Mouse (Mus musculus) left cerebral cortex, postnatal 14 days (tissue): ENCODE data around the gene Esam. TPM values are rescaled to one million over a fixed set of nuclear protein-coding genes. Genes with fewer than 3 reads are reported as not detected.

Experiments used
- DNase-seq, 2 experiments: peaks; one replicate each; pipeline ENCODE4 v3.0.0; 2021 to 2022; ENCODE audit warnings: low spot score in 2 of 2, mixed read lengths in 1 of 2
- intact Hi-C: fragments of 180-260 bp; cut with DNase I; formaldehyde crosslinking; loops from one replicate; pipeline ENCODE4 v1.15.1; 2025
- total RNA-seq, 2 experiments: library from RNA; stranded (reverse); gene quantifications; 2 replicates each; pipeline ENCODE4 v1.2.3; 2021

Gene Esam
- total RNA-seq, 2 experiments from 2014 or later = 28.8 to 34.2 TPM

DNA sequence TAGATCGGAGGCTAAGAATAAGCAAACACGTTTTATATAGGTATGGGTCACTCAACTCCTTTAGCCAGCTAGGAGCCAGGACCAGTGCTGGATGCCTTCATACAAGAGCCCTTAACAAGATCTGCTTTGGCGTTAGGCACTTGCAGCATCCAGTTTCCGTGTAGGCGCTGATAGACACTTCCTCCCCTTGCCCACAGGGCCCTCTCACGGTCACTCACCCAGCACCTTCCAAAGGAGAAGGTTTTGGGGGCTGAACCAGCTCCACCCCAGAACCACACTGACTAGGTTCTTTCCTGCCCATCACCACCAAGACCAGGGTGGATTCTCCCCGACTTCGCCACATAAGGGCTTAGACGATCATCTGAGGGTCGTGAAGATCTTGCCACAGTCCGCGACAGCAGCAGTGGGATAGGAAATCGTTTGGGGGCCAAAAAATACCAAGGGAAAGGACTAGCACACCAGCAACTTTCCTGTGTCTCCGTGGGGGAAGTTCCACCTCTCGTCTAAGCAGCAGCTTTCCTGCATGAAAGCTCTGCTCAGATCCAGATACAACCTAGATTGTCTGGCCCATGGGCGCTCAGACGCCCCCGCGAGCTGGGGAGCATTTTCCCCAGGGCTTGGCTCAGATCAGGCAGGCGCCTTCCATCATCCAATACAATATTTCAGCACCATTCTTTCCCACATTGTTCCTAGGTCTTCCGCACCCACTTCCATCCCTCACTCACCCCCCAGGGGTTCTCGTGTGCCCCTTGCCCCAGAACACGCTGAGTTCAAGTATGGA lies 24.1 kb downstream of the Esam start:
- no peak for DNase-seq
- intact Hi-C loops = loop anchor here (2.0 to 10.0 kb wide), 3 partner anchors 61 to 380 kb away; partner anchors contain the start of gene Spa17

DNA sequence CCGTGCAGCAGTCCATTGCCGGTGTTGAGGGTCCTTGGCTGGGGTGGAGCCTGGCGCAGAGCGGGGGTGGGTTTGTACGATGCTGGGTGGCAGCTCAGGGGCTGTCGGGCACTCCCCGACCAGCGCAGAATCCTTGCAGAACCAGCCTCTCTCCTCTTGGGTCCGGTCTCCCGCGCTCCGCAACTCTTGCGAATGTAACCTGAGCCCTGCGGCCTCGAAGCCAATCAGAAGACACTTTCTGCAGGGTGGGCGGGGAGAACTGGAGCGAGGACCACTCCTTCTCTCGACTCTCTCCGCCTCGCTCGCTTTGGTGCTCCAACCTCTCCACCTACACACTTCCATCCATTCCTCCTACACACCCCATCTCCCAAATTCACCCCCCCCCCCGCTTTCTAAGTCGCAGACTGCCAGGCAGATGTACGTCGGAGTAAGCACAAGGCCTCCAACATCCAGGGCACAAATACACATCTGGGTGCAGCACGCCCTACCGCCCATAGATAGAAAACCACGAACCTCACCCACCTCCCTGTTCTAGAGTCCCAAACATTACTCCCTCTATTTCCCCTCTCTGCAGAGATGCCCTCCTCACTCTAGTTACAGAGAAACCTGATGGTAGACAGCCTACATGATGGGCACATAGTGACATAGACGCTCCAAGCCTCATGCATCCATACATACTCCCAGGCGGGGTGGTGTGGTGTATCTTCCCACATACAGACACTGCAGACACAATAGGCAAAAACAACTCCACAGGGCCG lies 24.8 kb downstream of the Esam start, which contains the start of gene Nrgn:
Gene Nrgn (minus strand): TSS at position 369 of the 758 bp plus-strand sequence.
- peak; percentile 90 to 92 for DNase-seq
- intact Hi-C loops = loop anchor here (2.0 to 10.0 kb wide), 3 partner anchors 60 to 380 kb away; partner anchors contain the start of gene Spa17

DNA sequence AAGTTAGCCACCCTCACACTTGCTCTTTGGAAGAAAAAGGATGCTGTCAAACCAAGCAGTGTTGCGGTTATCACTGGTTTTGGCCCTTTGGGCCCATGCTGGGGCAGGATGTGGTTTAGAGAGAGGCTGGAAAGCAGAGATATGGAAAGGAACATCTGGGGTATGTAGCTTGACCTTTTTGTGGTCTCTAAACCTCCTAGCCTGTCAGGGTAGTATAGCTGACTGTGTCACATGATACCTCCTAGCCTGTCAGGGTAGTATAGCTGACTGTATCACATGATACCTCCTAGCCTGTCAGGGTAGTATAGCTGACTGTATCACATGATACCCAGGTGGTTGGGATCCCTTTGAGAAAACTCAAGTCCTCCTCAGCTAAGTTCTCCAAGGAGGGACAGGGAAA lies 26.4 kb downstream of the Esam start:
- DNase-seq = no peak
- intact Hi-C loops = loop anchor here (5.0 to 10.0 kb wide), 2 partner anchors 261 to 378 kb away; no protein-coding TSS in a partner anchor

DNA sequence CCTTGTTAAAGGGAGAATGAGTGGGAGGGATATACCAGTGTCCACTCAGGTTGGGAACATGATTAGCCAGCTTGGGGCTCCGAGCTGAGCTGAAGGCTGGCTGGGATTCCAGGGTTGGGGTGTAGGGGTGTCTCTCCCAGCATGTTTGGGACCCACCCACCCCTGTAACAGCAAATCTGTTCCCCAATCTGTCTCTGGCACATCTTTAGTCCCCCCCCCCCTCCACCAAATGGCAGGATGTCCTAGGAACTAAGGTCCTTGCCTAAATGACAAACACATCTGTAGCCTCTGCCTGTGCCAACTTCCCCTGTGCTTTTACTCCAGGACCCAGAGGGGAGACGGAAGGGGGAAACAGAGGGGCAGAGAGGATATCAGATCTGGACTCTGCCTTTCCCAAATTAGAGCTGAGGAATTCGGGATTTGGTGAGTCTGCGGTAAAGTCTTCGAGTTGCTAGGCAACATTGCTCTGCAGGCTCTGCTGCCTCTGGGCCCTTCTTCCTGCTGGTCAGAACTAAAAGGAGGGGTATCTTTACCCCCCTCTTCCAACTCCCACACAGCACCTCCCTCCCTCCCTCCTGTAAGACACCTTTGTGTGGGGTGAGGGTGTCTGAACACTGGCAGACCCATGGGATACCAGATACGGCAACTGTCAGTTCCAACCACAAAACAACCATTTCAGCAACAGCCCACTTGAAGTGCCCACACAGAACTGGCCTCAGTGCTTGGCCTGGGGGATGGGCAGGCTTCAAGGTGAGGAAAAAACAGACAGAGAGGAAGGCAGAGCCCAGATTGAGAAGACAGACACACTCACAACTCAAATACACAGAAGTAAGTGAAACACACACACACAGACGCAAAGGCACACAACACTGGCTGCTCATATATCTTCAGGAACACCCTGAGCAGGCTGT lies 27.2 kb downstream of the Esam start, which contains the start of gene Siae:
Gene Siae (plus strand): TSS at position 861 of the 911 bp plus-strand sequence.
- no peak for DNase-seq
- intact Hi-C loops = loop anchor here (5.0 to 10.0 kb wide), 2 partner anchors 260 to 377 kb away; no protein-coding TSS in a partner anchor

DNA sequence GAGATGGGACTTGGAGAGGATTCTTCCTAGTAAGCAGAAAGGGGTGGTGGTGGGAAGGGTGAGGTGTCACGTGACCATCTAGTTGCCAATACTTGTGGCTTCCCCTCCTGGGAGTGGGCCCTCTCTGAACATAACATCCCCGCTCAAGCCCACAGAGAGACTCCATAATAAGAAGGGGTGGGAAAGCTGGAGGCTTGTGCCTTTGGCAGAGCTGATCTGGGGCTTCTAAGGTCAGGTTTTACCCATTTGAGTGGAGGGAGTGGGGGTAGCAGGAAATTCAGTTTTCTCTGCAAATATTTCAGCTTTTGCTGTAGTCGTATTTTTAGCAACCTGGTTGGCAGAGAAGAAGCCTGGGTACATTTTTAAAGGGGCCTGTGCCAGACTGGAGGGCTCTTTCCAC lies 28.5 kb downstream of the Esam start:
- intact Hi-C loops = loop anchor here (1.0 to 10.0 kb wide), 2 partner anchors 20 to 258 kb away; no protein-coding TSS in a partner anchor
- peak in 1 of 2 experiments; percentile 69 for DNase-seq

DNA sequence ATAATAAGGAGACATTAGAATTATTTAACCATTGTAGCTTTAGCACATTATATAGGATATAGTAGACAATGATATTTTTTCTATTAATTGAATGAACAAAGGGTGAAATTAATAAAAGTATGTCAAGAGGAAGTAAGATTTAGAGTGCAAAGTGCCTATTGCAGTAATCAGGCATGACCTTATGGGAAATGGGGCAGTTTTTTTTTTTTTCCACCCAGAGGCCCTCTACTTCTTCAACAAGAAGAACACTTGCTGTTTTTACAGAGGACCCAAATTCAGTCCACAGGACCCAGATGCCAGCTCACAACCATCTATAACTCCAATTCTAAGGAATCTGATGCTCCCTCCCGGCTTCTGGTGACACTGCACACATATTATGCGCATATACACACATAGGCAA lies 32.7 kb downstream of the Esam start:
- intact Hi-C loops = no loop called here
- DNase-seq = no peak

- intact Hi-C loops = no loop called here
- no peak for DNase-seq
These were observed 35.9 kb downstream of the Esam start for GRCm38 (mm10) chr9:37563805-37564204.

DNA sequence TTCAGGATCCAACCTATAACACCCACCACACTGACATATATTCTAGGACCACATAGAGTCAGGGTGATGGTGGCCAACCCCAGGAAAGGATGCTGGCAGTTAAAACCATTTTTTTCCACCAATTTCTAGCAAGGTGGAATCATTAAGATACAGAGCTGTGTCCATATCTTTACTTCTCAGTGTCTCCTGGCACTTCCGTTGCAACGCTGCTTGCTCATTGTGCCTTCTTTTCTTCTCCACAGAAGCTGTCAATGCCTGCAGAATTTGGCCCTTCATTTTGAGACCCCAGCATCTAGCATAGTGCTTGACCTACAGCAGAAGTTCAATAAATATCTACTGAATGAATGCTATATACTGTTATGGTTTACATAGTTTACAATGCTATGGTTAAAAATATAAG lies 39.1 kb downstream of the Esam start:
- intact Hi-C loops = no loop called here
- DNase-seq = no peak

DNA sequence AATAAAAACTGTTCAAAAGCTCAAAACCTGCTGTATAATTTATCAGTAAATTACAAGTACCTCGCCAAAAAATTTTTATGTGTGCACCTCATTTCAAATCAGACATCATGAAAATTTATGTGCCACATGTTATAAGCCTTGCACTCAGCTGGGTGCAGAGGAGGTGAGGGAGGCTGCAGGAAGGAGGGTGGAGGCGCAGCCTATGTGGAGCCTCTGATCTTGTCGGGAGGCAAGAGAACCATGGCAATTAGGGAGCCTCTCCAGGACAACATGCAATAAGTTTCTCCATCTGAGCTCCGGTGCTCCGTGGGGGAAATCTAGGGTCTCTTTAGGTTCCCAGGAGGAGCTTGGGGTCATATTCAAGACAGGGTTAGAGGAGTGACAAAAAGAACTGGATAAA lies 39.6 kb downstream of the Esam start:
- intact Hi-C loops = no loop called here
- no peak for DNase-seq

DNA sequence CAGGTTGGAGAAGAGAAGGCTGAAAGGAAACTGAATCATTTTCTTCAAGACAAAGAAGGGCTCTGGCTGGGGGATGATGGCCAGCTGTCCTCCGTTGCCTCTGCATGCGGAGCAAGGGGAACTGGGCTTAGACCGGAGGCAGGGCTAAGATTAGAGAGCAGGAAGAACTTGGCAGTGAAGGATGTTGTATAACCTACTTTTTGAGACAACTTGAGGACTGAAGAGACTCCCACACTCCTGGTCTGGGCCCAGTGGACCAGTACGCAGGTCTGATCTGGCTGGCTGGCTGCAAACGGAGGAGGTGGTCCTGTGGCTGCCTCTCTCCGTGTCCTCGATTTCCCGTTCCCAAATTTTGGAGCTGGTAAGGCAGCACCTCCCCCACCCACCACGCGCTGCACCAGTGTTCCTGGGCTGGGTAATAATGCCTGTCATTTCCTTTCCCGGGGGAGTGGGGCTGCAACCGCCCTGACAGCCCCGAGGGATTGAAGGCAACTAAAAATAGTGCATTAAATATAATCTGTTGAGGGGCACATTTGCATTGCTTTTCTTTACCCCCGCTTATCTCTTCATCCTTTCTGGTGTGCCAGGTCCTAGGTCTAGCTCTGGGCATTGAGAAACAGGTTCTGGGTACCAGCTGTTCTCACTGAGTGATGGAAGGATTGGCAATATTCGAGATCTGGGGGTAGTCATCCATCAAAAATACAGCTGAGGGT lies 40.2 kb downstream of the Esam start:
- intact Hi-C loops = no loop called here
- DNase-seq = peak; percentile 71 to 78

GRCm38 (mm10) chr9:37568605-37569214 lies 40.8 kb downstream of the Esam start:
- DNase-seq = no peak
- intact Hi-C loops = no loop called here

GRCm38 (mm10) chr9:37569231-37569835 lies 41.5 kb downstream of the Esam start:
- intact Hi-C loops = no loop called here
- DNase-seq = no peak

DNA sequence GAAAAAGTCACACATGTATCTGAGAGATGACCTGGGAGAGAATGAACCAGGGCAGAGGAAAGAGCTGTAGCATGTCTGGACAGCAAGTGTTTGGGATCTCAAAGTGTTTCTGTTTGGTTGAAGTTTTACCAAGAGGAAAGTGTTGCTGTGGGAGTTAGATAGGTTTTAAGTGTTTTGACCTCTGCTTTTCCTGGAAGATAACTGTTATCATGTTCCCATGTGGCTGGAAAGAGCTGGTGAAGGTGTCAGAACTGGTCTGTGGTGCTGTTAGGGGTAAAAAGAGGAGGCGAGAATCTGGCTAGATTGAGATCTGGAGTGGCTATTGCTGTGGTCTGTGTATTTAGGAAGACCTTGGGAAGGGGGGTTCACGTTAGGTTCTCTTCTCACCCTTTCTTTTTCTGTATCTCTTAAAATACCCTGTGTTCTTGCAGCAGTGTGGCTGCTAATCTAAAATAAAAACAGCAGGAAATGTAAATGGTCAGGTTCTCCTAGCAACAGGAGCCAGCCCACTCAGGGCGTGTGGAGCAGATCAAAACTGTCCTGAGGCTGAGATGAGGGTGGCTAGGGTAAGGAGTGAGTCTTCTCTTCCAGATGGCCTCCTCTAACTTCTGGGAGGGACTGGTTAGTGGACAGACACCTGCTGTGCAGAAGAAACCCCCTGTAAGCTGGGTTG lies 44.5 kb downstream of the Esam start:
- no peak for DNase-seq
- intact Hi-C loops = no loop called here

DNA sequence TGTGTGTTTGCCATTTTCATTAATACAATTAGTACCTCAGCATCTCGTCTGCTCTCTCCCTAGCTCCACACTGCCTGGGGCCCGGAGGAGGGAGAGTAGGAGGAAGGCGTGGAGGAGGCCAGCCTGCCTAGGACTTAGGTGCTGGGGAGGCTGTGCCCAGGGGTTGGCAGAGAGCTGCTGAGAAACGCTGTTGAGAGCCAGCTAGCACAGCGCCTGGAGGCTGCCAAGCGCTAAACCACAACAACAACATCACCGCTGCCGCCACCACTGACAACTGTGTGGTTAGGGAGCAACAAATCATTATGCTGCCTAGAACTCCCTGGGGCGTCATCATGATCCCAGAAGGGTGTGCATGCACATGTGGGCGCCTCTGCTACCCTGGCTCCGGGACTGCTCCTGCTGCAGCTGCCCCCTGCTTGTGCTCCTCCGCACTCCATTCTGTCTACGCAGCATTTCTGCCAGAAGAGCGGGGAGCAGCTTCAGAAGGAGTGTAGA lies 48.6 kb downstream of the Esam start:
- intact Hi-C loops = loop anchor here (1.0 kb wide), 1 partner anchor 20 kb away; no protein-coding TSS in a partner anchor
- peak; percentile 43 to 63 for DNase-seq

DNA sequence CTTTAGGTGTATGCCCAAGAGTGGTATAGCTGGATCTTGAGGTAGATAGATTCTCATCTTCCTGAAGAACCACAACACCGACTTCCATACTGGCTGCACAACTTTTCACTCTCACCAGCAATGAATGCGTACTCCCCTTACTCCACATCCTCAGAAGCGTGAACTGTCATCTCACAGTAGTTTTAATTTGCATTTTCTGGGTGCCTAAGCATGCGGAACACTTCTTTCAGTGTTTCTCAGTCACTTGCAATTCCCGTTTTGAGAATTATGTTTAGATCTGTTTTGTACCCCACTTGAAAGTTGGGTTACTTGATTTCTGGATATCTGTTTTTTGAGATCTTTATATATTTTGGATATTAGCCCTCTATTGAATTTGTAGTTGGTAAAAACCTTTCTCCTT lies 55.7 kb downstream of the Esam start:
- intact Hi-C loops = no loop called here
- no peak for DNase-seq

GRCm38 (mm10) chr9:37586718-37587117 lies 58.8 kb downstream of the Esam start:
- DNase-seq = no peak
- intact Hi-C loops = no loop called here
